Mouse (Mus musculus): ENCODE measurements at regions not wholly inside any gene's neighbourhood (a gene's known extent, or its start where the extent isn't known, plus 50 kb on each side); places are given as distances from the start of the nearest gene placed in this dataset.

GRCm38 (mm10) chr10:98691816-98692215 lies 222.4 kb upstream of the Atp2b1 start:
- no peak for TF ChIP-seq POLR2A (IDR thresholded peaks at IDR 0.05; ENCODE audit: low read depth, low read length)
- no peak for TF ChIP-seq CTCF (IDR thresholded peaks at IDR 0.05; ENCODE audit: borderline replicate concordance, insufficient read depth, low read length)

Data from embryonic fibroblast, embryonic 13.5 days (primary cell).